Mouse (Mus musculus): ENCODE measurements around the gene Coro6. TPM values are rescaled to one million over a fixed set of nuclear protein-coding genes. Genes with fewer than 3 reads are reported as not detected.

The Coro6 gene
- polyA plus RNA-seq, 1 experiment from 2014 or later = 0.26 TPM

GRCm38 (mm10) chr11:77467157-77467556, 4.9 kb downstream of the Coro6 start:
- peak; percentile 62 for ATAC-seq

GRCm38 (mm10) chr11:77467784-77468183, 5.6 kb downstream of the Coro6 start:
- Histone ChIP-seq H3K4me2 (replicated peaks; ENCODE audit: low read depth, low read length) (peak overlapping the region; percentile 22; the same call in 1 of the 2 replicates), H3K4me1 (ENCODE audit: insufficient read depth, low read depth, low read length) (peaks cover 2% of the 10 kb centered on the region; the same call in 1 of the 2 replicates), H3K27me3 (replicated peaks; ENCODE audit: insufficient read depth, low read length) (peaks cover 22% of the 10 kb centered on the region; the same call in 1 of the 2 replicates), H3K9me3 (ENCODE audit: low read length) (no peaks in the 10 kb centered on the region), H3K27ac (ENCODE audit: low read length) (no peak overlapping the region), H3K9ac (replicated peaks; ENCODE audit: low read depth) (no peak overlapping the region), H3K4me3 (ENCODE audit: low read depth, low read length) (no peak overlapping the region), H3K36me3 (ENCODE audit: insufficient read depth, low read length) (no peaks in the 10 kb centered on the region)
- peak; percentile 80 for DNase-seq (ENCODE audit: low spot score)
- WGBS = 10% methylated on average over 20 of the region's 20 CpGs
- peak; percentile 59 for ATAC-seq
- no peak for TF ChIP-seq EP300 (IDR thresholded peaks at IDR 0.05)
- TF ChIP-seq CTCF (IDR thresholded peaks at IDR 0.05) = peak; percentile 95

More at GRCm38 (mm10) chr11:77467157-77467556, 4.9 kb downstream of the Coro6 start:
- DNase-seq (ENCODE audit: low spot score) = peak; percentile 70
- Histone ChIP-seq H3K4me2 (replicated peaks; ENCODE audit: low read depth, low read length) (peak overlapping the region; percentile 22; the same call in 1 of the 2 replicates), H3K9ac (replicated peaks; ENCODE audit: low read depth) (no peak overlapping the region), H3K27me3 (replicated peaks; ENCODE audit: insufficient read depth, low read length) (peaks cover 22% of the 10 kb centered on the region; the same call in 1 of the 2 replicates), H3K27ac (ENCODE audit: low read length) (no peak overlapping the region), H3K4me3 (ENCODE audit: low read depth, low read length) (no peak overlapping the region), H3K4me1 (ENCODE audit: insufficient read depth, low read depth, low read length) (peaks cover 2% of the 10 kb centered on the region; the same call in 1 of the 2 replicates), H3K36me3 (ENCODE audit: insufficient read depth, low read length) (no peaks in the 10 kb centered on the region), H3K9me3 (ENCODE audit: low read length) (no peaks in the 10 kb centered on the region)
- TF ChIP-seq CTCF (IDR thresholded peaks at IDR 0.05) (peak; percentile 71), EP300 (IDR thresholded peaks at IDR 0.05) (no peak)
- 6% methylated on average over 24 of the region's 25 CpGs for WGBS

- no peaks in the 10 kb centered on the region for H3K9me3 ChIP-seq (ENCODE audit: low read length)
- 88% methylated on average over 9 of the region's 9 CpGs for WGBS
- DNase-seq (ENCODE audit: low spot score) = no peak
- no peak overlapping the region for H3K4me2 ChIP-seq (replicated peaks; ENCODE audit: low read depth, low read length)
- H3K4me3 ChIP-seq (ENCODE audit: low read depth, low read length) = no peak overlapping the region
- H3K36me3 ChIP-seq (ENCODE audit: insufficient read depth, low read length) = no peaks in the 10 kb centered on the region
- H3K4me1 ChIP-seq (ENCODE audit: insufficient read depth, low read depth, low read length) = peaks cover 2% of the 10 kb centered on the region; the same call in 1 of the 2 replicates
- peaks cover 19% of the 10 kb centered on the region; the same call in 1 of the 2 replicates for H3K27me3 ChIP-seq (replicated peaks; ENCODE audit: insufficient read depth, low read length)
- ATAC-seq = no peak
- no peak overlapping the region for H3K27ac ChIP-seq (ENCODE audit: low read length)
- H3K9ac ChIP-seq (replicated peaks; ENCODE audit: low read depth) = no peak overlapping the region
- TF ChIP-seq CTCF (IDR thresholded peaks at IDR 0.05) (no peak), EP300 (IDR thresholded peaks at IDR 0.05) (no peak)
Observed at GRCm38 (mm10) chr11:77468397-77468796, 6.2 kb downstream of the Coro6 start.

- peaks cover 2% of the 10 kb centered on the region; the same call in 1 of the 2 replicates for H3K4me1 ChIP-seq (ENCODE audit: insufficient read depth, low read depth, low read length)
- no peaks in the 10 kb centered on the region for H3K36me3 ChIP-seq (ENCODE audit: insufficient read depth, low read length)
- H3K4me2 ChIP-seq (replicated peaks; ENCODE audit: low read depth, low read length) = no peak overlapping the region
- peaks cover 11% of the 10 kb centered on the region; the same call in 1 of the 2 replicates for H3K27me3 ChIP-seq (replicated peaks; ENCODE audit: insufficient read depth, low read length)
- H3K9ac ChIP-seq (replicated peaks; ENCODE audit: low read depth) = no peak overlapping the region
- DNase-seq (ENCODE audit: low spot score) (no peak), ATAC-seq (no peak)
- TF ChIP-seq CTCF (IDR thresholded peaks at IDR 0.05) = no peak
- TF ChIP-seq EP300 (IDR thresholded peaks at IDR 0.05) = no peak
- H3K27ac ChIP-seq (ENCODE audit: low read length) = no peak overlapping the region
- 74% methylated on average over 29 of the region's 29 CpGs for WGBS
- no peaks in the 10 kb centered on the region for H3K9me3 ChIP-seq (ENCODE audit: low read length)
- H3K4me3 ChIP-seq (ENCODE audit: low read depth, low read length) = no peak overlapping the region
Observed at GRCm38 (mm10) chr11:77471407-77471806, 9.2 kb downstream of the Coro6 start.

GRCm38 (mm10) chr11:77472775-77473174, 10.6 kb downstream of the Coro6 start:
- Histone ChIP-seq H3K4me2 (replicated peaks; ENCODE audit: low read depth, low read length) (no peak overlapping the region), H3K27me3 (replicated peaks; ENCODE audit: insufficient read depth, low read length) (no peaks in the 10 kb centered on the region), H3K27ac (ENCODE audit: low read length) (no peak overlapping the region), H3K4me1 (ENCODE audit: insufficient read depth, low read depth, low read length) (no peaks in the 10 kb centered on the region; the same call in 1 of the 2 replicates), H3K4me3 (ENCODE audit: low read depth, low read length) (no peak overlapping the region), H3K36me3 (ENCODE audit: insufficient read depth, low read length) (no peaks in the 10 kb centered on the region), H3K9me3 (ENCODE audit: low read length) (no peaks in the 10 kb centered on the region), H3K9ac (replicated peaks; ENCODE audit: low read depth) (no peak overlapping the region)
- TF ChIP-seq EP300 (IDR thresholded peaks at IDR 0.05) = no peak
- no peak for TF ChIP-seq CTCF (IDR thresholded peaks at IDR 0.05)
- ATAC-seq = no peak
- no peak for DNase-seq (ENCODE audit: low spot score)
- WGBS = 81% methylated on average over 16 of the region's 16 CpGs

GRCm38 (mm10) chr11:77476216-77476615, 14.0 kb downstream of the Coro6 start:
- no peak overlapping the region for H3K4me3 ChIP-seq (ENCODE audit: low read depth, low read length)
- H3K9me3 ChIP-seq (ENCODE audit: low read length) = no peaks in the 10 kb centered on the region
- TF ChIP-seq CTCF (IDR thresholded peaks at IDR 0.05) (no peak), EP300 (IDR thresholded peaks at IDR 0.05) (no peak)
- H3K9ac ChIP-seq (replicated peaks; ENCODE audit: low read depth) = no peak overlapping the region
- no peak overlapping the region for H3K27ac ChIP-seq (ENCODE audit: low read length)
- no peaks in the 10 kb centered on the region for H3K36me3 ChIP-seq (ENCODE audit: insufficient read depth, low read length)
- DNase-seq (ENCODE audit: low spot score) (no peak), ATAC-seq (no peak)
- H3K4me2 ChIP-seq (replicated peaks; ENCODE audit: low read depth, low read length) = no peak overlapping the region
- no peaks in the 10 kb centered on the region for H3K27me3 ChIP-seq (replicated peaks; ENCODE audit: insufficient read depth, low read length)
- no peaks in the 10 kb centered on the region for H3K4me1 ChIP-seq (ENCODE audit: insufficient read depth, low read depth, low read length)
- WGBS = 90% methylated on average over 14 of the region's 14 CpGs
